Mouse (Mus musculus) intestine, postnatal 0 days (tissue): ENCODE data around the gene Ate1. TPM values are rescaled to one million over a fixed set of nuclear protein-coding genes. Genes with fewer than 3 reads are reported as not detected.
"Not testable (repeated sequence)": the region's sequence is repeated elsewhere in the genome, so short reads cannot be mapped to it uniquely, and the experiment has no call there.

Source experiments
- ATAC-seq: fragments of 200-750 bp; cut with Nextera tagmentation; 2 replicates; pipeline ENCODE4 v1.8.0; 2017; ENCODE audit warnings: mild to moderate bottlenecking, moderate TSS enrichment, moderate library complexity
- H3K27ac ChIP-seq: fragments of 300-500 bp; sonication (generic); 2 replicates; pipeline ENCODE4 v1.5.1; 2014; ENCODE audit warnings: mild to moderate bottlenecking, low read depth, low read length, moderate library complexity
- H3K27me3 ChIP-seq: fragments of 300-500 bp; sonication (generic); replicated peaks from 2 replicates; pipeline ENCODE4 v1.6.1; 2014; ENCODE audit warnings: low read length, mixed read lengths; ENCODE audit not compliant: control insufficient read depth, insufficient read depth
- H3K36me3 ChIP-seq: fragments of 300-500 bp; sonication (generic); 2 replicates; pipeline ENCODE4 v1.6.1; 2014; ENCODE audit warnings: mild to moderate bottlenecking, moderate library complexity; ENCODE audit not compliant: control insufficient read depth, insufficient read depth
- H3K4me1 ChIP-seq: fragments of 300-500 bp; sonication (generic); replicated peaks from 2 replicates; pipeline ENCODE4 v1.6.1; 2014; ENCODE audit warnings: antibody characterized with exemption, low read length, mixed read lengths; ENCODE audit not compliant: control insufficient read depth, insufficient read depth
- H3K4me2 ChIP-seq: fragments of 300-500 bp; sonication (generic); replicated peaks from 2 replicates; pipeline ENCODE4 v1.6.1; 2014; ENCODE audit warnings: low read depth, mild to moderate bottlenecking, moderate library complexity
- H3K4me3 ChIP-seq: fragments of 300-500 bp; sonication (generic); 2 replicates; pipeline ENCODE4 v1.5.1; 2014; ENCODE audit warnings: low read depth, low read length
- H3K9ac ChIP-seq: fragments of 300-500 bp; sonication (generic); 2 replicates; pipeline ENCODE4 v1.6.1; 2014; ENCODE audit warnings: mild to moderate bottlenecking, low read depth, low read length
- H3K9me3 ChIP-seq: fragments of 300-500 bp; sonication (generic); 2 replicates; pipeline ENCODE4 v1.6.1; 2016; ENCODE audit warnings: mixed run types; ENCODE audit not compliant: control insufficient read depth
- CTCF ChIP-seq: sonication (generic); IDR thresholded peaks from 2 replicates; pipeline ENCODE4 v1.5.1; 2016; ENCODE audit warnings: low read depth, mild to moderate bottlenecking, control low read depth, antibody characterized with exemption, moderate library complexity
- WGBS: fragments of 180-500 bp; shearing (Covaris S2); extraction: QIAGEN DNeasy Blood & Tissue Kit; methylation state at CpG from one replicate; pipeline ENCODE4 v1.1.7; 2014; 5-methylcytosine and 5-hydroxymethylcytosine counted together
- polyA plus RNA-seq: library from polyadenylated mRNA; unstranded; fragments of >200 nt; fragmentation: Nextera tagmentation; extraction: Ambion mirVana; gene quantifications from 2 replicates; pipeline ENCODE4 v1.2.1, GENCODE M21; 2015

Gene Ate1
- polyA plus RNA-seq, 1 experiment from 2014 or later, result 60.8 TPM

- no peaks in the 10 kb centered on the region for H3K9me3 ChIP-seq
- no peak overlapping the region for H3K4me2 ChIP-seq
- 0 out of 2 replicates have a peak, but pooled peaks cover 3% of the 10 kb centered on the region for H3K36me3 ChIP-seq
- H3K27me3 ChIP-seq, result no peaks in the 10 kb centered on the region
- no peak for TF ChIP-seq CTCF
- H3K27ac ChIP-seq, result no peak overlapping the region
- H3K9ac ChIP-seq, result no peak overlapping the region
- no peak for ATAC-seq
- no peaks in the 10 kb centered on the region for H3K4me1 ChIP-seq
- WGBS, result 43% methylated on average over 1 of the region's 1 CpGs
- no peak overlapping the region for H3K4me3 ChIP-seq
Observed at GRCm38 (mm10) chr7:130419961-130420360, 100.2 kb downstream of the Ate1 start.

- no peak for ATAC-seq
- no peaks in the 10 kb centered on the region for H3K4me1 ChIP-seq
- H3K9me3 ChIP-seq, result no peaks in the 10 kb centered on the region
- H3K4me2 ChIP-seq, result no peak overlapping the region
- H3K27me3 ChIP-seq, result no peaks in the 10 kb centered on the region
- H3K36me3 ChIP-seq, result peaks cover 9% of the 10 kb centered on the region; the same call in 1 of the 2 replicates
- no peak overlapping the region for H3K27ac ChIP-seq
- 81% methylated on average over 10 of the region's 10 CpGs for WGBS
- H3K9ac ChIP-seq, result no peak overlapping the region
- no peak for TF ChIP-seq CTCF
- no peak overlapping the region for H3K4me3 ChIP-seq
Observed at GRCm38 (mm10) chr7:130407622-130408021, 112.5 kb downstream of the Ate1 start.

- H3K4me3 ChIP-seq, result no peak overlapping the region
- H3K36me3 ChIP-seq, result peaks cover 18% of the 10 kb centered on the region; the same call in 1 of the 2 replicates
- H3K9me3 ChIP-seq, result no peaks in the 10 kb centered on the region
- H3K27me3 ChIP-seq, result no peaks in the 10 kb centered on the region
- H3K27ac ChIP-seq, result no peak overlapping the region
- no peak overlapping the region for H3K9ac ChIP-seq
- no peak for ATAC-seq
- no peak for TF ChIP-seq CTCF
- 87% methylated on average over 2 of the region's 2 CpGs for WGBS
- no peaks in the 10 kb centered on the region for H3K4me1 ChIP-seq
- no peak overlapping the region for H3K4me2 ChIP-seq
Observed at GRCm38 (mm10) chr7:130403346-130403745, 116.8 kb downstream of the Ate1 start.

- ATAC-seq, result no peak
- Histone ChIP-seq H3K4me1 (no peaks in the 10 kb centered on the region), H3K9me3 (no peaks in the 10 kb centered on the region), H3K9ac (no peak overlapping the region), H3K4me3 (no peak overlapping the region), H3K27ac (no peak overlapping the region), H3K4me2 (no peak overlapping the region), H3K27me3 (no peaks in the 10 kb centered on the region), H3K36me3 (peaks cover 22% of the 10 kb centered on the region; the same call in 1 of the 2 replicates)
- 88% methylated on average over 2 of the region's 2 CpGs for WGBS
- TF ChIP-seq CTCF, result no peak
Observed at GRCm38 (mm10) chr7:130394697-130395096, 125.5 kb downstream of the Ate1 start.

GRCm38 (mm10) chr7:130390060-130390459 lies 130.1 kb downstream of the Ate1 start:
- H3K27ac ChIP-seq, ATAC-seq, H3K4me2 ChIP-seq, H3K4me1 ChIP-seq, H3K9me3 ChIP-seq, H3K9ac ChIP-seq, H3K4me3 ChIP-seq, H3K27me3 ChIP-seq: not testable (repeated sequence)
- WGBS, result 100% methylated on average over 1 of the region's 1 CpGs
- peaks cover 32% of the 10 kb centered on the region; the same call in 1 of the 2 replicates for H3K36me3 ChIP-seq

- 84% methylated on average over 3 of the region's 3 CpGs for WGBS
- Histone ChIP-seq H3K4me2 (no peak overlapping the region), H3K36me3 (peaks cover 10% of the 10 kb centered on the region; the same call in 1 of the 2 replicates), H3K4me3 (no peak overlapping the region), H3K27me3 (no peaks in the 10 kb centered on the region), H3K9ac (no peak overlapping the region), H3K9me3 (no peaks in the 10 kb centered on the region), H3K27ac (no peak overlapping the region), H3K4me1 (no peaks in the 10 kb centered on the region)
- no peak for TF ChIP-seq CTCF
- ATAC-seq, result no peak
Observed at GRCm38 (mm10) chr7:130386308-130386707, 133.9 kb downstream of the Ate1 start.
